Mouse (Mus musculus) forebrain, postnatal 0 days (tissue): ENCODE data around the gene Zfyve27. TPM values are rescaled to one million over a fixed set of nuclear protein-coding genes. Genes with fewer than 3 reads are reported as not detected.

Experiments
- ATAC-seq: fragments of 200-750 bp; cut with Nextera tagmentation; 2 replicates; pipeline ENCODE4 v1.8.0; 2017; ENCODE audit warnings: mild to moderate bottlenecking, moderate library complexity
- DNase-seq: peaks from one replicate; pipeline ENCODE4 v3.0.0-alpha.2; 2015
- H3K27ac ChIP-seq: fragments of 300-500 bp; sonication (generic); 2 replicates; pipeline ENCODE4 v1.5.1; 2014; ENCODE audit warnings: low read depth, mild to moderate bottlenecking, antibody characterized with exemption, low read length, moderate library complexity, mixed read lengths
- H3K27me3 ChIP-seq: fragments of 300-500 bp; sonication (generic); 2 replicates; pipeline ENCODE4 v1.6.1; 2014; ENCODE audit warnings: mild to moderate bottlenecking, low read length, mixed read lengths; ENCODE audit not compliant: insufficient read depth
- H3K36me3 ChIP-seq: fragments of 300-500 bp; sonication (generic); 2 replicates; pipeline ENCODE4 v1.6.1; 2014; ENCODE audit warnings: mild to moderate bottlenecking, moderate library complexity; ENCODE audit not compliant: insufficient read depth
- H3K4me1 ChIP-seq: fragments of 300-500 bp; sonication (generic); 2 replicates; pipeline ENCODE4 v1.6.1; 2014; ENCODE audit warnings: antibody characterized with exemption; ENCODE audit not compliant: insufficient read depth
- H3K4me2 ChIP-seq: fragments of 300-500 bp; sonication (generic); 2 replicates; pipeline ENCODE4 v1.6.1; 2014; ENCODE audit warnings: low read depth, mild to moderate bottlenecking, moderate library complexity
- H3K4me3 ChIP-seq: fragments of 300-500 bp; sonication (generic); 2 replicates; pipeline ENCODE4 v1.5.1; 2014; ENCODE audit warnings: low read depth, low read length, mixed read lengths
- H3K9ac ChIP-seq: fragments of 300-500 bp; sonication (generic); 2 replicates; pipeline ENCODE4 v1.6.1; 2014; ENCODE audit warnings: mild to moderate bottlenecking
- H3K9me3 ChIP-seq: fragments of 300-500 bp; sonication (generic); 2 replicates; pipeline ENCODE4 v1.6.1; 2016; ENCODE audit warnings: low read length
- CTCF ChIP-seq: sonication (generic); IDR thresholded peaks from 2 replicates; pipeline ENCODE4 v1.5.1; 2016; ENCODE audit warnings: antibody characterized with exemption, control low read depth, low read depth
- WGBS: fragments of 180-500 bp; shearing (Covaris S2); extraction: QIAGEN DNeasy Blood & Tissue Kit; methylation state at CpG from one replicate; pipeline ENCODE4 v1.1.7; 2014; 5-methylcytosine and 5-hydroxymethylcytosine counted together
- polyA plus RNA-seq: library from polyadenylated mRNA; unstranded; fragments of >200 nt; fragmentation: Nextera tagmentation; extraction: Ambion mirVana; gene quantifications from 2 replicates; pipeline ENCODE4 v1.2.1, GENCODE M21; 2015
- total RNA-seq: library from RNA; depleted of rRNA; stranded (reverse); fragments of >200 nt; gene quantifications from 2 replicates; pipeline ENCODE4 v1.2.3, GENCODE M21; 2014

Gene Zfyve27
- total and polyA plus RNA-seq, 2 experiments from 2014 or later, result 44.1 to 94.4 TPM

DNA sequence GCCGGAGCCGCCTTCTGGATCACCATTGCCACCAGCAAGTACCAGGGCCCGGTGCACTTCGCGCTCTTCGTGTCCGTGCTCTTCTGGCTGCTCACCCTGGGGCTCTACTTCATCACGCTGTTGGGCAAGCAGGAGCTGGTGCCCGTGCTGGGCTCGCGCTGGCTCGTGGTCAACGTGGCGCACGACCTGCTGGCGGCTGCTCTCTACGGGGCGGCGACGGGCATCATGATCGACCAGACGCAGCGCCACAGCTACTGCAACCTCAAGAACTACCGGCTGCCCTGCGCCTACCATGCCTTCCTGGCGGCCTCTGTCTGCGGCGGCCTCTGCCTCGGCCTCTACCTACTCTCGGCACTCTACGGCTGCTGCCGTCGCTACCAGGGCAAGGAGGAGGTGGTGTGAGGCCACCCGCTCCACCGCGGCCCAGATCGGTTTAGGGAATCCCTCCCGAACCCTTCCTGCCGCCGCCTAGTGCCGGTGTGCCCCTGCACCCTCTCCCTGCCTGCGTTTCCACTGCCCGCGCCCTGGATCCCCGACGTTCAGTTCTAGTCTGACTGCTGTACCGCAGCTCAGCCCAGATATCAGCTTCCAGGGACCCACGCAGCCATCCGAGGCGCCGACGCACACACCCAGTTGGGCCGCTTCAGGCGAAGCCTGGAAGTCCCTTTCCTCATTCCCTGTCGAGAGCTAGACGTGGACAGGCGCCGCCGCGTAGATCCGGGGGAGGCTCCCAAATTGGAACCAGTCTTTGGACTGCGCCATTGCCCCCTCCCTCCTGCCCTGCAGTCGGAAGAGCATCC, 15.8 kb upstream of the Zfyve27 start:
- DNase-seq, result peak; percentile 54
- H3K4me3 ChIP-seq, result peak overlapping the region; percentile 61
- H3K27me3 ChIP-seq, result no peaks in the 10 kb centered on the region
- WGBS, result under 1% methylated on average over 62 of the region's 63 CpGs
- no peak; the same call in 1 of the 2 replicates for TF ChIP-seq CTCF
- H3K27ac ChIP-seq, result peak overlapping the region; percentile 62
- no peaks in the 10 kb centered on the region for H3K4me1 ChIP-seq
- peak overlapping the region; percentile 70 for H3K4me2 ChIP-seq
- ATAC-seq, result peak; percentile 52
- no peaks in the 10 kb centered on the region for H3K9me3 ChIP-seq
- peak overlapping the region; percentile 78 for H3K9ac ChIP-seq
- H3K36me3 ChIP-seq, result no peaks in the 10 kb centered on the region

DNA sequence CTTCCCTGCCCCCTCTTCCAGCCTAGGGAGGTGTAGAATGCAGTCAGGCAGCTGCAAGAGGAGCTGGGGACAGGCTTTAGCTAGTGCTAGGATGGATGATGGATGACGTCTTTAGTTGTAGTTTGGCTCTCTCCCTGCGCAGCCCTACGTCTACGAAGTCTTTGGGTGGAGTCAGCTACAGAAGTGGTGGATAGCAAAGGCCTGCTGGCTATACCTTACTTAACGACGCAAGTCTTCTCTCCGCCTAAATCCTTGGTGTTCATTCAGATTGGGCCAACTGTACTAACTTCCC, 15.2 kb upstream of the Zfyve27 start:
- H3K36me3 ChIP-seq, result no peaks in the 10 kb centered on the region
- WGBS, result 37% methylated on average over 7 of the region's 7 CpGs
- DNase-seq (no peak), ATAC-seq (peak; percentile 40)
- no peak for TF ChIP-seq CTCF
- peak overlapping the region; percentile 78 for H3K9ac ChIP-seq
- H3K4me3 ChIP-seq, result peak overlapping the region; percentile 61
- peak overlapping the region; percentile 70 for H3K4me2 ChIP-seq
- no peaks in the 10 kb centered on the region for H3K4me1 ChIP-seq
- H3K27ac ChIP-seq, result no peak overlapping the region
- no peaks in the 10 kb centered on the region for H3K27me3 ChIP-seq
- no peaks in the 10 kb centered on the region for H3K9me3 ChIP-seq

DNA sequence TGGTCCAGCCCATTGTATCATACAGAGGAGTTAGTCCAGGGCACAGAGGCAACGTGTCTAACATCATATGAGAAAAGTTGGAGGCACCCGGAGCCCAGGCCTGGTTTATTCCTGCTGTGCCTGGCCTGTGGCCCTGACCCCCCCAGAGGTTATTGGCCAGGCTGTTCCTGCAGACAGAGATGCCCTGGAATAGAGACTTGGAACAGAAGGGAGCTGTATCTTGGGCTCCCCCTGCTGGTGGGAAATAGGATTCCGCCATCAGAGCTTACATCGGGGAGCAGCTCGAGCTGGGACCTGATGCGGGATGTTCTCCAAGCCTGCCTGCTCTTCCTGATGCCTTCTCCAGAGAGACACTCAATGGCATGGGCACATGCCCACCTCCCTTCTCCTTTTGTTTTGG, 11.8 kb upstream of the Zfyve27 start:
- Histone ChIP-seq H3K4me2 (no peak overlapping the region), H3K27me3 (no peaks in the 10 kb centered on the region), H3K4me3 (no peak overlapping the region), H3K9ac (no peak overlapping the region), H3K36me3 (no peaks in the 10 kb centered on the region), H3K4me1 (no peaks in the 10 kb centered on the region), H3K27ac (no peak overlapping the region), H3K9me3 (no peaks in the 10 kb centered on the region)
- peak; percentile 91 for TF ChIP-seq CTCF
- WGBS, result 3% methylated on average over 6 of the region's 6 CpGs
- peak; percentile 24; the same call in 1 of the 2 replicates for ATAC-seq
- peak; percentile 86 for DNase-seq

DNA sequence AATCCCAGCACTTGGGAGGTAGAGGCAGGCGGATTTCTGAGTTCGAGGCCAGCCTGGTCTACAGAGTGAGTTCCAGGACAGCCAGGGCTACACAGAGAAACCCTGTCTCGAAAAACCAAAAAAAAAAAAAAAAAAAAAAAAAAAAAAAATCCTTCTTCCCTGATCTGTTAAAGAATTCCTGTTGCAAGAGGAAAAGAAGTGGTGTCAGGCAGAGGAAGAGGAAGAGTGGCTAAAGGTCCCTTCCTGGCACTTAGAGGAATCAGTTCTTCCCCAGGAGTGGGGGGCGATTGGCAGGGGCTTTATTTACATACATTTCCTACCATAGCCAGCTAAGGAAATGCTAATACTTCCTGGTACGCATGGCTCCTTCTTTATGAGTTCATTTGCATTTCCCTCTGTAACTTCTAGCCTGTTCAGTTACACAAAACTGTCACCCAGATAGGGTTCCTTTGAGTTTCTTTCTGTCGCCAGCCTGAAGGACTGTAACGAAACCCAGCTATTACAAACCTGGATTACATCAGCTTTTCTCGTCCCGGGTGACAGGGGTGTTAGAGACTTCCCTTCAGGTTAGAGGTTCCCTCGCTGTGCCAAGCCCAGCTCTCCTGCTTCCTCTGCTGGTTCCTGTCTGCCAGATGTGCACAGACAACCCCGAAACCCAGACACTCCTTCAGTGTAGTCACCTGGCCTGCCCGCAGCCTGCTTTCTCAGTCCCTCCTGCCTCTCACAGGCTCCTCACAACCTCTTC, 6.1 kb upstream of the Zfyve27 start:
- ATAC-seq, result no peak
- H3K9me3 ChIP-seq, result no peaks in the 10 kb centered on the region
- H3K27ac ChIP-seq, result no peak overlapping the region
- H3K27me3 ChIP-seq, result no peaks in the 10 kb centered on the region
- WGBS, result 70% methylated on average over 12 of the region's 12 CpGs
- no peak overlapping the region for H3K4me3 ChIP-seq
- H3K9ac ChIP-seq, result no peak overlapping the region
- DNase-seq, result no peak
- H3K4me2 ChIP-seq, result no peak overlapping the region
- no peaks in the 10 kb centered on the region for H3K4me1 ChIP-seq
- TF ChIP-seq CTCF, result no peak
- H3K36me3 ChIP-seq, result no peaks in the 10 kb centered on the region

DNA sequence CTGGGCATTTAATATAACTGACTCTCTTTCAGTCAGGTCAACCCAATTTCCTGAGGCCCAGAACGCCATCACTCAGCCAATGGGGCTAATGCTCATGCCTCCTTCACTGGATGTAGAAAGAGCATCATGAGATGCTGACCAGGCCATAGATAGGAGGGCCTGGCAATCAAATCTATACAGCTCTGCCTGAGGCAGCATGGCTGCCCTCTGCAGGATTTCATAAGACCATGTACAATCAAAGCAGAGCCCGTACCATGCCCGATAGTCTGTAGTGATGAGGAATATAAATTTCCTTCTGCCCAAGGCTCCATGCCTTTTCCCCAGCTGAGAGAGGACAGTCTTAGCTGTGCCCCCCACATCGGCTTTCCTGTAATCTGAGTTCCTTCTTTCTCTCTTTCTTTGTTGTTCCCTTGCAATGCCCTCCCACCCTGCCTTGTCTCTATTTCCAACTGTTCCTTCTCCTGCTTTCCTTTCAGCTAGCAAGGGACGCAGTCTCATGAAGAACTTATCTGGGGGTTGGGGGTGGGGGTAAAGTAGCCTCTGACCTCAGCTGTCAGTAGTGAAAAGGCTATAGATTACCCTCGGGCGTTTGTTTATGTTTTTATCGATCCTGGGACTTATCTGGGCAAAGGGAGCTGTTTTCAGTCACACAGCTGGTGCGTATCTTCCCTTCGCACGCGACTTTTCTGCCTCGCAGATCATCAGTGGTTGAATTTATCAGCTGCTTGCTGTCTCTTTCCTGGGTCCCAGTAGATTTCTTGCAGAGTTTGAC, 5.3 kb upstream of the Zfyve27 start:
- DNase-seq (no peak), ATAC-seq (no peak)
- 73% methylated on average over 13 of the region's 13 CpGs for WGBS
- no peaks in the 10 kb centered on the region for H3K36me3 ChIP-seq
- H3K4me3 ChIP-seq, result no peak overlapping the region
- H3K9ac ChIP-seq, result no peak overlapping the region
- no peak overlapping the region for H3K27ac ChIP-seq
- no peaks in the 10 kb centered on the region for H3K27me3 ChIP-seq
- no peaks in the 10 kb centered on the region for H3K4me1 ChIP-seq
- TF ChIP-seq CTCF, result no peak
- H3K9me3 ChIP-seq, result no peaks in the 10 kb centered on the region
- H3K4me2 ChIP-seq, result no peak overlapping the region

DNA sequence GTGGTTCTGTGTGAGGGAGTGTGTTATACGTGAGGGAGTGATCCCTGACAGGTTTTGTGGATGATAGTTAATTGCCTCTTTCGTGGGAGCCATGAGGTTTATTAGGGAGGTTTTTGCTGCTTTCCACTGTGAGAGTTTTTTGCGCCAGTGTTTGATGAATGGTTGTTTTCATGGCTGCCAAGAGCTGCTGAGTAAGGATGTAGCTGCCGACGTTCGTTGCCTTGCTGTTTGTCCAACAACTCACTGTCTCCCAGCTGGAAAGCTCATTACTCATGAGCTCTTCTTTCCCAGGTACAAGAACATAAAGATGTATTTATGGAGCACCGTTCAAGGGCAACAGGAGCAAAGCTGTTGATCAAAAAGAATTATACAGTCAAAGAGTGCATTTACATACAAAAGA, 437 bp downstream of the Zfyve27 start:
- no peak overlapping the region for H3K4me2 ChIP-seq
- H3K27ac ChIP-seq, result no peak overlapping the region
- no peak for TF ChIP-seq CTCF
- no peaks in the 10 kb centered on the region for H3K9me3 ChIP-seq
- 17% methylated on average over 7 of the region's 7 CpGs for WGBS
- H3K36me3 ChIP-seq, result no peaks in the 10 kb centered on the region
- peak; percentile 33 for DNase-seq
- ATAC-seq, result no peak
- H3K4me1 ChIP-seq, result no peaks in the 10 kb centered on the region; the same call in 1 of the 2 replicates
- H3K4me3 ChIP-seq, result no peak overlapping the region
- no peaks in the 10 kb centered on the region for H3K27me3 ChIP-seq
- H3K9ac ChIP-seq, result no peak overlapping the region
